Mouse (Mus musculus) liver, adult 2 months (tissue): Measurements from ENCODE around the gene Igf1r. TPM values are rescaled to one million over a fixed set of nuclear protein-coding genes. Genes with fewer than 3 reads are reported as not detected.

ENCODE experiments used
- DNase-seq: peaks from one replicate; pipeline ENCODE4 v3.0.0-alpha.2; 2011; ENCODE audit warnings: low read depth, low spot score; ENCODE audit errors: extremely low read depth
- H3K27ac ChIP-seq: fragments of 200-500 bp; replicated peaks from 2 replicates; pipeline ENCODE4 v1.5.1; 2012; ENCODE audit warnings: low read depth, mild to moderate bottlenecking, control low read depth, inconsistent platforms, low read length; ENCODE audit not compliant: insufficient read depth
- H3K27me3 ChIP-seq: fragments of 200-500 bp; 2 replicates; pipeline ENCODE4 v1.6.1; 2012; ENCODE audit warnings: mild to moderate bottlenecking, moderate library complexity, low read length, inconsistent platforms; ENCODE audit not compliant: control insufficient read depth, insufficient read depth
- H3K36me3 ChIP-seq: fragments of 200-500 bp; 2 replicates; pipeline ENCODE4 v1.6.1; 2012; ENCODE audit warnings: low read length, inconsistent platforms; ENCODE audit not compliant: control insufficient read depth, insufficient read depth
- H3K4me1 ChIP-seq: fragments of 200-500 bp; 2 replicates; pipeline ENCODE4 v1.6.1; 2011; ENCODE audit warnings: low read length; ENCODE audit not compliant: control insufficient read depth, insufficient read depth
- H3K4me3 ChIP-seq: fragments of 200-500 bp; 2 replicates; pipeline ENCODE4 v1.5.1; 2011; ENCODE audit warnings: low read depth, mild to moderate bottlenecking, control low read depth, low read length, moderate library complexity; ENCODE audit not compliant: insufficient read depth
- H3K79me2 ChIP-seq: fragments of 200-500 bp; 2 replicates; pipeline ENCODE4 v1.6.1; 2012; ENCODE audit warnings: inconsistent platforms, mild to moderate bottlenecking, low read length, moderate library complexity; ENCODE audit not compliant: control insufficient read depth, insufficient read depth
- H3K9ac ChIP-seq: fragments of 200-500 bp; 2 replicates; pipeline ENCODE4 v1.6.1; 2012; ENCODE audit warnings: low read depth, mild to moderate bottlenecking, control low read depth, inconsistent platforms, low read length
- CTCF ChIP-seq: fragments of 200-500 bp; IDR thresholded peaks from 2 replicates; pipeline ENCODE4 v1.5.1; 2011; ENCODE audit warnings: low read depth, low read length, control low read depth
- POLR2A ChIP-seq: fragments of 200-500 bp; IDR thresholded peaks from 2 replicates; pipeline ENCODE4 v1.6.1; 2011; ENCODE audit warnings: low read length, control low read depth; ENCODE audit not compliant: insufficient read depth; ENCODE audit errors: extremely low read depth
- WGBS: fragments of 180-500 bp; shearing (Covaris S2); methylation state at CpG from one replicate; pipeline ENCODE4 v1.1.7; 2018; 5-methylcytosine and 5-hydroxymethylcytosine counted together
- polyA plus RNA-seq: library from polyadenylated mRNA; depleted of rRNA; stranded (reverse); fragments of >200 nt; gene quantifications from 2 replicates; pipeline ENCODE4 v1.2.3, GENCODE M21; 2012
- total RNA-seq: library from RNA; depleted of rRNA; stranded (reverse); fragments of >200 nt; gene quantifications from 2 replicates; pipeline ENCODE4 v1.2.3, GENCODE M21; 2014

Gene Igf1r
- total and polyA plus RNA-seq, 2 experiments: 0.50 to 1.2 TPM

DNA sequence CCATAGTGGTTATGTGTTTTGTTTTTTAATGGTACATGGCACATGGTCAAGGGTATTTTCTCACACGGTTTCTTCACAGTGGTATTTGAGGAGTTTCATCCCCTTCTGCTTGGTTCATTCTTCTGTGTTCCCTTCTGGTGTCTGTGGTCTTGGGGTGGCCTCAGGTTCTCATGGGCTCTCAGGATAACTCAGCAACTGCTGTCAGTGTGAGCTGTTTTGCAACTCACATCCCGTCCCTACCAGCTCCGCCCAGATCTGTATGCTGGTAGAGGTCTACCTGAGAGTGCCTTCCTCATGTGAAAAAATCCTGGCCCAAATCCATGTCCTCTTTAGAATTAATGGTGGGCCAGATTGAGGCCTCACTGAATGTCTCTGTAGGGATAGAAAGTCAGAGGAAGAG, 104.4 kb downstream of the Igf1r start:
- 74% methylated on average over 3 of the region's 3 CpGs for WGBS
- no peak for DNase-seq

DNA sequence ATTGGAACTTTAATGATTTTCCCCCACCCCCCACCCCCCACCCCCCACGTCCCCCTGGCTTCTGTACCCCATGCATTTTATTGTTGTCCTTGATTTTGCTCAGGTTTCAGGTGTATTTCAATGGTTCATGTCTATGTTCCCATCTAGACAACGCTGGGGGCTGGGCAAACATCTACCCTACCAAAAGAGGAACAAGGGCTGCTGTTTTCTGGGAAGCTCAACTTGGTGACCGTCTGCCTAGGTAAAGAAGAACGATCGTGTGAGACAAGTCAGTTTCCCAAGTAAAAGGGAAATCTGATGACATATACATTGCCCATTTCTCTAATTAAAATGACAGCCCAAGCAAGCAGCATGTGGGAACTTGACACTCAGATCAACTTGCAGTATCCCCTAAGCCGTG, 107.1 kb downstream of the Igf1r start:
- Histone ChIP-seq H3K4me1 (no peaks in the 10 kb centered on the region), H3K27ac (no peak overlapping the region), H3K9ac (no peak overlapping the region), H3K4me3 (no peak overlapping the region), H3K79me2 (no peaks in the 10 kb centered on the region), H3K27me3 (0 out of 2 replicates have a peak, but pooled peaks cover 3% of the 10 kb centered on the region), H3K36me3 (no peaks in the 10 kb centered on the region)
- TF ChIP-seq POLR2A (no peak), CTCF (no peak)
- WGBS: 73% methylated on average over 6 of the region's 6 CpGs
- DNase-seq: no peak

More for the DNA sequence above, 104.4 kb downstream of the Igf1r start:
- no peaks in the 10 kb centered on the region for H3K36me3 ChIP-seq
- no peak overlapping the region for H3K9ac ChIP-seq
- H3K27ac ChIP-seq: no peak overlapping the region
- no peak for TF ChIP-seq POLR2A
- no peak for TF ChIP-seq CTCF
- H3K27me3 ChIP-seq: peaks cover 3% of the 10 kb centered on the region; the same call in 1 of the 2 replicates
- H3K4me3 ChIP-seq: no peak overlapping the region
- H3K4me1 ChIP-seq: no peaks in the 10 kb centered on the region
- H3K79me2 ChIP-seq: no peaks in the 10 kb centered on the region

DNA sequence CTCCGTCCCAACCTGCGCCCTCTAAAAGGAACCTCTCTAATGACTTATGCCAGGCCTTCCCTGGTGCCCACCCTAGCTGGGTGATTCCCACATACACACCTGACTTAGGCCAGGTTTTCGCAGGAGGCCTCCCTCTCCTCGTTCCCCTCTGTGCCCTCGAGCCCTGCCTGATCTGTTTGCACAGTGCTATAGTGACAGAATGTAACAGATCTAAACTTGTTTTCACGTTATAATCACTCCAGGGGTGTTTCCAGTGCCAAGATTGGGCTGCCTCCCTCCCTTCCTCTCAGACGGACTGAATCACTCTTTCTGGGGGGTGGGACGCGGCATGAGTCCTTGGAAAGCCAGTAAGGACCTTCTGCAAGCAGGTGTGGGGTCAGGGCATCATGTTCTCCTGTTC, 108.8 kb downstream of the Igf1r start:
- no peaks in the 10 kb centered on the region for H3K36me3 ChIP-seq
- 58% methylated on average over 9 of the region's 9 CpGs for WGBS
- no peaks in the 10 kb centered on the region for H3K79me2 ChIP-seq
- no peak overlapping the region for H3K4me3 ChIP-seq
- no peak overlapping the region for H3K9ac ChIP-seq
- no peak for DNase-seq
- H3K27me3 ChIP-seq: 0 out of 2 replicates have a peak, but pooled peaks cover 3% of the 10 kb centered on the region
- no peak overlapping the region for H3K27ac ChIP-seq
- no peak for TF ChIP-seq POLR2A
- TF ChIP-seq CTCF: no peak
- H3K4me1 ChIP-seq: peaks cover 3% of the 10 kb centered on the region; the same call in 1 of the 2 replicates

DNA sequence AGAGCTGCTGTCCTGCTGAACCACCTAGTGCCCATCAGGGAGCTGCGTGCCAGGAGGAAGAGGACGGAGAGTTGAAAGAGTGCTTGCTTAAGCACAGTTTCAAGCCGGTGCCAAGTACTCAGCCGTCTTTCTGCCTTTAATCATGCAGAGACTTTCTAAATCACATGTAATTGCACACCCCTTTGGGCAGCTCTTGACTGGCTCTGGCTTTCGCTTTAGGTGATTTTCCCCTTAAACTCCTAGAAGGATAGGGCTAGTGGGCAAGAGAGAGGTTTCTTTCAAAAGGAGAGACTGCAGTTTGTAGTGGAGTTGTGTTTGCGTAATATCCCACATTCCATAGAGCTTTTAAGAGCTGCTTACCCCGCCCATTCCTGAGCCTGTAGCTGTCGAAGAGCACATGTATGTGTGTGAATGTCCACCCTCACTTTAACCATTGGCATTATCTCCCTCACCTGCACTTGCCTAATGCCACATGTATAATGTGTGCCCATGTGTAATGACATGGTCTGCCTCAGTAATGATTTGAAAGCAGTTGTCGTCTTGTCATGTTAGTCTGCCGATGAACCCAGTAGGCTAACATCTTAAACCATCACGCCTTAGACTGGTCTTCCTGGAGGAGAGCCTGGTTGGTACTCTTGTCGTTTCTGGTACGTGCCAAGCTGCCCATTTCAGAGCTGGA, 109.7 kb downstream of the Igf1r start:
- no peak overlapping the region for H3K9ac ChIP-seq
- H3K27me3 ChIP-seq: 0 out of 2 replicates have a peak, but pooled peaks cover 3% of the 10 kb centered on the region
- DNase-seq: no peak
- no peak overlapping the region for H3K27ac ChIP-seq
- no peaks in the 10 kb centered on the region for H3K36me3 ChIP-seq
- H3K4me1 ChIP-seq: peaks cover 3% of the 10 kb centered on the region; the same call in 1 of the 2 replicates
- TF ChIP-seq CTCF (no peak), POLR2A (no peak)
- H3K79me2 ChIP-seq: no peaks in the 10 kb centered on the region
- WGBS: 71% methylated on average over 13 of the region's 13 CpGs
- H3K4me3 ChIP-seq: no peak overlapping the region

DNA sequence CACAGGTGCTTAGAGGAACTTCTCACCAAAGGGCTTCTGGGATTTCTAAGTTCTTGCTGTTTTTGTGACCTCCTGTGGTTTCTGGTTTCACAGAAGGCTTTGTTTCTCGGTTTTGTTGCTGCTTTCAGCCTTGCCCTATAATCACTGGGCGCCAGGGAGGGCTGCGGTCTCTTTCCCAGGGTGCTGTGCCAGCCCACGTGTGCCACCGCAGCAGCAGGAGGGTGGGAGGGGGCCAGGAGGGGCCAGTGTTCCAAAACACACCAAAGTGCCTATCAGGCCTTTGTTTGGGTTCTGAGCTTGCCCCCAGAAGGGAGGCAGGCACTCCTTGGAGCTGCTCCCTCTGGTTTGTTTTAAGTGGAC, 110.2 kb downstream of the Igf1r start:
- 66% methylated on average over 5 of the region's 5 CpGs for WGBS
- Histone ChIP-seq H3K27ac (no peak overlapping the region), H3K79me2 (no peaks in the 10 kb centered on the region), H3K4me3 (no peak overlapping the region), H3K9ac (no peak overlapping the region), H3K4me1 (peaks cover 3% of the 10 kb centered on the region; the same call in 1 of the 2 replicates), H3K27me3 (0 out of 2 replicates have a peak, but pooled peaks cover 5% of the 10 kb centered on the region), H3K36me3 (no peaks in the 10 kb centered on the region)
- DNase-seq: no peak
- TF ChIP-seq CTCF: no peak
- no peak for TF ChIP-seq POLR2A

DNA sequence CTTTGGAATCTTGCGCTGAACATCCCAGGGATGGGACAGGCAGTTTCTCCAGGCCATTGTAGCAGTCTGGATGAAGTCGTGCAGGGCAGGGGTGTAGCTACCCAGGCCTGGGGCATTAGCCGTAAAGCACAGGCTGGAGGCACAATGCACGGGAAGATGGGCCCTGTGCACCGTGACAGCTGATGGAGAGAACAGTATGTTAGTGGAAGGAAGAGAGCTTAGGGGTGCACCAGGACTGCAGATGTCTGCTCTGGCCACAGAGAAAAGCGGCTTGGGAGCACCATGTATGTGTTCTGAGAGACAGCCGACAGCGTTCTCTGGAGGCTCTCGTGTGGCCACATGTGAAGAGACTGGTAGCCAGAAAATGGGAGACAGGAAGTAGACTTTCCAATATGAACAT, 111.1 kb downstream of the Igf1r start:
- Histone ChIP-seq H3K4me1 (peaks cover 3% of the 10 kb centered on the region; the same call in 1 of the 2 replicates), H3K27me3 (0 out of 2 replicates have a peak, but pooled peaks cover 5% of the 10 kb centered on the region), H3K9ac (no peak overlapping the region), H3K36me3 (no peaks in the 10 kb centered on the region), H3K27ac (no peak overlapping the region), H3K4me3 (no peak overlapping the region), H3K79me2 (no peaks in the 10 kb centered on the region)
- no peak for DNase-seq
- 93% methylated on average over 9 of the region's 9 CpGs for WGBS
- no peak for TF ChIP-seq POLR2A
